Mouse (Mus musculus): Measurements from ENCODE around the gene Tab1. TPM values are rescaled to one million over a fixed set of nuclear protein-coding genes. Genes with fewer than 3 reads are reported as not detected.
"Not testable (repeated sequence)": the region's sequence is repeated elsewhere in the genome, so short reads cannot be mapped to it uniquely, and the experiment has no call there.

The Tab1 gene
- polyA plus RNA-seq, 1 experiment, result 50.0 TPM

GRCm38 (mm10) chr15:80119076-80119475, 13.9 kb upstream of the Tab1 start:
- no peak overlapping the region for H3K4me3 ChIP-seq (replicated peaks; ENCODE audit: insufficient read depth, low read depth, low read length)
- TF ChIP-seq POLR2A (IDR thresholded peaks at IDR 0.05; ENCODE audit: borderline replicate concordance, insufficient read depth, low read length), result no peak
- TF ChIP-seq CTCF (IDR thresholded peaks at IDR 0.05; ENCODE audit: borderline replicate concordance, insufficient read depth, low read depth, low read length), result no peak
- WGBS, result 93% methylated on average over 6 of the region's 6 CpGs

GRCm38 (mm10) chr15:80121721-80122325, 11.1 kb upstream of the Tab1 start:
- peak overlapping the region; percentile 43 for H3K27ac ChIP-seq (ENCODE audit: insufficient read depth, low read length)
- TF ChIP-seq CTCF (IDR thresholded peaks at IDR 0.05; ENCODE audit: borderline replicate concordance, insufficient read depth, low read depth, low read length), result no peak
- no peak; the same call in 1 of the 2 replicates for TF ChIP-seq POLR2A (IDR thresholded peaks at IDR 0.05; ENCODE audit: borderline replicate concordance, insufficient read depth, low read length)
- 3% methylated on average over 9 of the region's 9 CpGs for WGBS

More at GRCm38 (mm10) chr15:80119076-80119475, 13.9 kb upstream of the Tab1 start:
- Histone ChIP-seq H3K4me1 (ENCODE audit: control insufficient read depth, insufficient read depth, low read length) (peaks cover 15% of the 10 kb centered on the region; the same call in 1 of the 2 replicates), H3K27me3 (ENCODE audit: control insufficient read depth, insufficient read depth, low read length) (no peaks in the 10 kb centered on the region), H3K27ac (ENCODE audit: insufficient read depth, low read length) (no peak overlapping the region)
- no peak for DNase-seq

GRCm38 (mm10) chr15:80122431-80122830, 10.5 kb upstream of the Tab1 start:
- not testable (repeated sequence) for H3K27me3 ChIP-seq (ENCODE audit: control insufficient read depth, insufficient read depth, low read length); H3K4me3 ChIP-seq (replicated peaks; ENCODE audit: insufficient read depth, low read depth, low read length)
- peak; percentile 43 to 58 for DNase-seq
- 31% methylated on average over 6 of the region's 6 CpGs for WGBS
- Histone ChIP-seq H3K4me1 (ENCODE audit: control insufficient read depth, insufficient read depth, low read length) (peaks cover 10% of the 10 kb centered on the region; the same call in 1 of the 2 replicates), H3K27ac (ENCODE audit: insufficient read depth, low read length) (peak overlapping the region; percentile 48; the same call in 1 of the 2 replicates)

More at GRCm38 (mm10) chr15:80121721-80122325, 11.1 kb upstream of the Tab1 start:
- no peak overlapping the region for H3K4me3 ChIP-seq (replicated peaks; ENCODE audit: insufficient read depth, low read depth, low read length)
- no peaks in the 10 kb centered on the region for H3K27me3 ChIP-seq (ENCODE audit: control insufficient read depth, insufficient read depth, low read length)
- DNase-seq, result peak; percentile 96 to 99
- peaks cover 10% of the 10 kb centered on the region; the same call in 1 of the 2 replicates for H3K4me1 ChIP-seq (ENCODE audit: control insufficient read depth, insufficient read depth, low read length)

GRCm38 (mm10) chr15:80124651-80125050, 8.3 kb upstream of the Tab1 start:
- no peak for DNase-seq
- 87% methylated on average over 4 of the region's 4 CpGs for WGBS

GRCm38 (mm10) chr15:80127191-80127590, 5.7 kb upstream of the Tab1 start:
- Histone ChIP-seq H3K27me3 (ENCODE audit: control insufficient read depth, insufficient read depth, low read length) (no peaks in the 10 kb centered on the region), H3K27ac (ENCODE audit: insufficient read depth, low read length) (no peak overlapping the region), H3K4me1 (ENCODE audit: control insufficient read depth, insufficient read depth, low read length) (peaks cover 25% of the 10 kb centered on the region), H3K4me3 (replicated peaks; ENCODE audit: insufficient read depth, low read depth, low read length) (no peak overlapping the region)
- peak in 1 of 2 experiments; percentile 33 for DNase-seq
- 58% methylated on average over 1 of the region's 1 CpGs for WGBS
- peak; percentile 18; the same call in 1 of the 2 replicates for TF ChIP-seq CTCF (IDR thresholded peaks at IDR 0.05; ENCODE audit: borderline replicate concordance, insufficient read depth, low read depth, low read length)
- no peak for TF ChIP-seq POLR2A (IDR thresholded peaks at IDR 0.05; ENCODE audit: borderline replicate concordance, insufficient read depth, low read length)

More at GRCm38 (mm10) chr15:80124651-80125050, 8.3 kb upstream of the Tab1 start:
- Histone ChIP-seq H3K27ac (ENCODE audit: insufficient read depth, low read length) (no peak overlapping the region), H3K27me3 (ENCODE audit: control insufficient read depth, insufficient read depth, low read length) (no peaks in the 10 kb centered on the region), H3K4me1 (ENCODE audit: control insufficient read depth, insufficient read depth, low read length) (peaks cover 15% of the 10 kb centered on the region; the same call in 1 of the 2 replicates), H3K4me3 (replicated peaks; ENCODE audit: insufficient read depth, low read depth, low read length) (no peak overlapping the region)
- TF ChIP-seq CTCF (IDR thresholded peaks at IDR 0.05; ENCODE audit: borderline replicate concordance, insufficient read depth, low read depth, low read length) (no peak), POLR2A (IDR thresholded peaks at IDR 0.05; ENCODE audit: borderline replicate concordance, insufficient read depth, low read length) (no peak)

- Histone ChIP-seq H3K27me3 (ENCODE audit: control insufficient read depth, insufficient read depth, low read length) (no peaks in the 10 kb centered on the region), H3K27ac (ENCODE audit: insufficient read depth, low read length) (no peak overlapping the region), H3K4me1 (ENCODE audit: control insufficient read depth, insufficient read depth, low read length) (peaks cover 25% of the 10 kb centered on the region), H3K4me3 (replicated peaks; ENCODE audit: insufficient read depth, low read depth, low read length) (no peak overlapping the region)
- 93% methylated on average over 6 of the region's 6 CpGs for WGBS
- DNase-seq, result no peak
- TF ChIP-seq CTCF (IDR thresholded peaks at IDR 0.05; ENCODE audit: borderline replicate concordance, insufficient read depth, low read depth, low read length) (no peak), POLR2A (IDR thresholded peaks at IDR 0.05; ENCODE audit: borderline replicate concordance, insufficient read depth, low read length) (no peak)
Observed at GRCm38 (mm10) chr15:80129982-80130381, 2.9 kb upstream of the Tab1 start.

GRCm38 (mm10) chr15:80130689-80131088, 2.2 kb upstream of the Tab1 start:
- no peaks in the 10 kb centered on the region for H3K27me3 ChIP-seq (ENCODE audit: control insufficient read depth, insufficient read depth, low read length)
- H3K4me3 ChIP-seq (replicated peaks; ENCODE audit: insufficient read depth, low read depth, low read length), result no peak overlapping the region
- no peak for DNase-seq
- TF ChIP-seq CTCF (IDR thresholded peaks at IDR 0.05; ENCODE audit: borderline replicate concordance, insufficient read depth, low read depth, low read length) (no peak), POLR2A (IDR thresholded peaks at IDR 0.05; ENCODE audit: borderline replicate concordance, insufficient read depth, low read length) (no peak)
- WGBS, result 87% methylated on average over 5 of the region's 5 CpGs
- H3K27ac ChIP-seq (ENCODE audit: insufficient read depth, low read length), result peak overlapping the region; percentile 21; the same call in 1 of the 2 replicates
- peaks cover 25% of the 10 kb centered on the region for H3K4me1 ChIP-seq (ENCODE audit: control insufficient read depth, insufficient read depth, low read length)

- Histone ChIP-seq H3K27me3 (ENCODE audit: control insufficient read depth, insufficient read depth, low read length) (no peaks in the 10 kb centered on the region), H3K27ac (ENCODE audit: insufficient read depth, low read length) (peak overlapping the region; percentile 80), H3K4me3 (replicated peaks; ENCODE audit: insufficient read depth, low read depth, low read length) (no peak overlapping the region), H3K4me1 (ENCODE audit: control insufficient read depth, insufficient read depth, low read length) (peaks cover 25% of the 10 kb centered on the region)
- no peak for TF ChIP-seq POLR2A (IDR thresholded peaks at IDR 0.05; ENCODE audit: borderline replicate concordance, insufficient read depth, low read length)
- WGBS, result 3% methylated on average over 6 of the region's 6 CpGs
- DNase-seq, result peak; percentile 74 to 88
Observed at GRCm38 (mm10) chr15:80131421-80131820, 1.5 kb upstream of the Tab1 start.

All from cerebellum, adult 2 months (tissue).